Mouse (Mus musculus): ENCODE measurements at regions not wholly inside any gene's neighbourhood (a gene's known extent, or its start where the extent isn't known, plus 50 kb on each side); places are given as distances from the start of the nearest gene placed in this dataset.

GRCm38 (mm10) chr11:24673248-24674207 is 595.7 kb downstream of the Bcl11a start:
- Histone ChIP-seq H3K4me1 (ENCODE audit: control insufficient read depth, insufficient read depth, low read length) (no peaks in the 10 kb centered on the region), H3K4me3 (replicated peaks; ENCODE audit: low read depth, low read length) (no peak overlapping the region), H3K27me3 (ENCODE audit: control insufficient read depth, insufficient read depth, low read length) (no peaks in the 10 kb centered on the region), H3K9ac (replicated peaks; ENCODE audit: low read length) (no peak overlapping the region), H3K36me3 (ENCODE audit: control insufficient read depth, insufficient read depth, low read length) (no peaks in the 10 kb centered on the region), H3K9me3 (ENCODE audit: control insufficient read depth, low read length) (no peaks in the 10 kb centered on the region), H3K4me2 (ENCODE audit: low read length) (no peak overlapping the region), H3K27ac (replicated peaks; ENCODE audit: low read depth, low read length) (no peak overlapping the region)
- 82% methylated on average over 7 of the region's 7 CpGs for WGBS
- DNase-seq (no peak), ATAC-seq (ENCODE audit: low FRiP score, low TSS enrichment) (no peak)

GRCm38 (mm10) chr11:24674208-24674571 is 596.3 kb downstream of the Bcl11a start:
- Histone ChIP-seq H3K36me3 (ENCODE audit: control insufficient read depth, insufficient read depth, low read length) (no peaks in the 10 kb centered on the region), H3K4me2 (ENCODE audit: low read length) (no peak overlapping the region), H3K27ac (replicated peaks; ENCODE audit: low read depth, low read length) (no peak overlapping the region), H3K27me3 (ENCODE audit: control insufficient read depth, insufficient read depth, low read length) (no peaks in the 10 kb centered on the region), H3K9me3 (ENCODE audit: control insufficient read depth, low read length) (no peaks in the 10 kb centered on the region), H3K9ac (replicated peaks; ENCODE audit: low read length) (no peak overlapping the region), H3K4me3 (replicated peaks; ENCODE audit: low read depth, low read length) (no peak overlapping the region), H3K4me1 (ENCODE audit: control insufficient read depth, insufficient read depth, low read length) (no peaks in the 10 kb centered on the region)
- ATAC-seq (ENCODE audit: low FRiP score, low TSS enrichment) (no peak), DNase-seq (no peak)
- WGBS: 91% methylated on average over 4 of the region's 4 CpGs

- H3K9me3 ChIP-seq (ENCODE audit: control insufficient read depth, low read length): no peaks in the 10 kb centered on the region
- no peak overlapping the region for H3K27ac ChIP-seq (replicated peaks; ENCODE audit: low read depth, low read length)
- DNase-seq (no peak), ATAC-seq (ENCODE audit: low FRiP score, low TSS enrichment) (no peak)
- WGBS: 89% methylated on average over 4 of the region's 4 CpGs
- no peak overlapping the region for H3K9ac ChIP-seq (replicated peaks; ENCODE audit: low read length)
- no peak overlapping the region for H3K4me3 ChIP-seq (replicated peaks; ENCODE audit: low read depth, low read length)
- H3K4me2 ChIP-seq (ENCODE audit: low read length): no peak overlapping the region
- no peaks in the 10 kb centered on the region for H3K4me1 ChIP-seq (ENCODE audit: control insufficient read depth, insufficient read depth, low read length)
- H3K27me3 ChIP-seq (ENCODE audit: control insufficient read depth, insufficient read depth, low read length): no peaks in the 10 kb centered on the region
- H3K36me3 ChIP-seq (ENCODE audit: control insufficient read depth, insufficient read depth, low read length): no peaks in the 10 kb centered on the region
These were observed 599.2 kb downstream of the Bcl11a start for GRCm38 (mm10) chr11:24677016-24677415.

GRCm38 (mm10) chr11:24679581-24679980 is 601.7 kb downstream of the Bcl11a start:
- no peak for DNase-seq
- H3K27me3 ChIP-seq (ENCODE audit: control insufficient read depth, insufficient read depth, low read length): no peaks in the 10 kb centered on the region
- no peak for ATAC-seq (ENCODE audit: low FRiP score, low TSS enrichment)
- no peaks in the 10 kb centered on the region for H3K9me3 ChIP-seq (ENCODE audit: control insufficient read depth, low read length)
- no peak overlapping the region for H3K9ac ChIP-seq (replicated peaks; ENCODE audit: low read length)
- H3K27ac ChIP-seq (replicated peaks; ENCODE audit: low read depth, low read length): no peak overlapping the region
- no peaks in the 10 kb centered on the region for H3K36me3 ChIP-seq (ENCODE audit: control insufficient read depth, insufficient read depth, low read length)
- no peaks in the 10 kb centered on the region for H3K4me1 ChIP-seq (ENCODE audit: control insufficient read depth, insufficient read depth, low read length)
- 91% methylated on average over 5 of the region's 5 CpGs for WGBS
- H3K4me3 ChIP-seq (replicated peaks; ENCODE audit: low read depth, low read length): no peak overlapping the region
- H3K4me2 ChIP-seq (ENCODE audit: low read length): no peak overlapping the region

- no peak for ATAC-seq (ENCODE audit: low FRiP score, low TSS enrichment)
- WGBS: 93% methylated on average over 4 of the region's 4 CpGs
These were observed 604.6 kb downstream of the Bcl11a start for GRCm38 (mm10) chr11:24682423-24682822.

GRCm38 (mm10) chr11:24685545-24686467 is 608.0 kb downstream of the Bcl11a start:
- 80% methylated on average over 16 of the region's 16 CpGs for WGBS

More at GRCm38 (mm10) chr11:24682423-24682822, 604.6 kb downstream of the Bcl11a start:
- H3K4me1 ChIP-seq (ENCODE audit: control insufficient read depth, insufficient read depth, low read length): no peaks in the 10 kb centered on the region
- no peak overlapping the region for H3K4me2 ChIP-seq (ENCODE audit: low read length)
- H3K9ac ChIP-seq (replicated peaks; ENCODE audit: low read length): no peak overlapping the region
- no peaks in the 10 kb centered on the region for H3K36me3 ChIP-seq (ENCODE audit: control insufficient read depth, insufficient read depth, low read length)
- H3K27me3 ChIP-seq (ENCODE audit: control insufficient read depth, insufficient read depth, low read length): no peaks in the 10 kb centered on the region
- no peak overlapping the region for H3K27ac ChIP-seq (replicated peaks; ENCODE audit: low read depth, low read length)
- DNase-seq: no peak
- H3K4me3 ChIP-seq (replicated peaks; ENCODE audit: low read depth, low read length): no peak overlapping the region
- no peaks in the 10 kb centered on the region for H3K9me3 ChIP-seq (ENCODE audit: control insufficient read depth, low read length)

GRCm38 (mm10) chr11:24688160-24688782 is 610.4 kb downstream of the Bcl11a start:
- Histone ChIP-seq H3K4me2 (ENCODE audit: low read length) (no peak overlapping the region), H3K9me3 (ENCODE audit: control insufficient read depth, low read length) (no peaks in the 10 kb centered on the region), H3K36me3 (ENCODE audit: control insufficient read depth, insufficient read depth, low read length) (no peaks in the 10 kb centered on the region), H3K9ac (replicated peaks; ENCODE audit: low read length) (no peak overlapping the region), H3K4me3 (replicated peaks; ENCODE audit: low read depth, low read length) (no peak overlapping the region), H3K27ac (replicated peaks; ENCODE audit: low read depth, low read length) (no peak overlapping the region), H3K27me3 (ENCODE audit: control insufficient read depth, insufficient read depth, low read length) (no peaks in the 10 kb centered on the region), H3K4me1 (ENCODE audit: control insufficient read depth, insufficient read depth, low read length) (no peaks in the 10 kb centered on the region)
- ATAC-seq (ENCODE audit: low FRiP score, low TSS enrichment) (no peak), DNase-seq (no peak)
- 95% methylated on average over 2 of the region's 2 CpGs for WGBS

More at GRCm38 (mm10) chr11:24685545-24686467, 608.0 kb downstream of the Bcl11a start:
- no peak overlapping the region for H3K27ac ChIP-seq (replicated peaks; ENCODE audit: low read depth, low read length)
- H3K9ac ChIP-seq (replicated peaks; ENCODE audit: low read length): no peak overlapping the region
- no peak for DNase-seq
- no peaks in the 10 kb centered on the region for H3K9me3 ChIP-seq (ENCODE audit: control insufficient read depth, low read length)
- H3K4me3 ChIP-seq (replicated peaks; ENCODE audit: low read depth, low read length): no peak overlapping the region
- no peaks in the 10 kb centered on the region for H3K36me3 ChIP-seq (ENCODE audit: control insufficient read depth, insufficient read depth, low read length)
- H3K4me1 ChIP-seq (ENCODE audit: control insufficient read depth, insufficient read depth, low read length): no peaks in the 10 kb centered on the region
- H3K4me2 ChIP-seq (ENCODE audit: low read length): no peak overlapping the region
- H3K27me3 ChIP-seq (ENCODE audit: control insufficient read depth, insufficient read depth, low read length): no peaks in the 10 kb centered on the region
- no peak for ATAC-seq (ENCODE audit: low FRiP score, low TSS enrichment)

- no peak overlapping the region for H3K4me3 ChIP-seq (replicated peaks; ENCODE audit: low read depth, low read length)
- H3K9ac ChIP-seq (replicated peaks; ENCODE audit: low read length): no peak overlapping the region
- no peak overlapping the region for H3K4me2 ChIP-seq (ENCODE audit: low read length)
- no peak overlapping the region for H3K27ac ChIP-seq (replicated peaks; ENCODE audit: low read depth, low read length)
- no peaks in the 10 kb centered on the region for H3K27me3 ChIP-seq (ENCODE audit: control insufficient read depth, insufficient read depth, low read length)
- 49% methylated on average over 7 of the region's 7 CpGs for WGBS
- ATAC-seq (ENCODE audit: low FRiP score, low TSS enrichment): no peak
- H3K9me3 ChIP-seq (ENCODE audit: control insufficient read depth, low read length): no peaks in the 10 kb centered on the region
- H3K36me3 ChIP-seq (ENCODE audit: control insufficient read depth, insufficient read depth, low read length): no peaks in the 10 kb centered on the region
- no peaks in the 10 kb centered on the region for H3K4me1 ChIP-seq (ENCODE audit: control insufficient read depth, insufficient read depth, low read length)
- peak; percentile 60 for DNase-seq
These were observed 612.0 kb downstream of the Bcl11a start for GRCm38 (mm10) chr11:24689807-24690333.
